Mouse (Mus musculus) liver, embryonic 11.5 days (tissue): Measurements from ENCODE around the gene BC048507. TPM values are rescaled to one million over a fixed set of nuclear protein-coding genes. Genes with fewer than 3 reads are reported as not detected.
"Not testable (repeated sequence)": the region's sequence is repeated elsewhere in the genome, so short reads cannot be mapped to it uniquely, and the experiment has no call there.

Experiments used
- ATAC-seq: fragments of 200-750 bp; cut with Nextera tagmentation; replicated peaks from 2 replicates; pipeline ENCODE4 v1.8.0; 2017; ENCODE audit warnings: moderate number of reproducible peaks, mild to moderate bottlenecking, moderate TSS enrichment, moderate library complexity; ENCODE audit not compliant: low FRiP score
- DNase-seq: peaks from one replicate; pipeline ENCODE4 v3.0.0-alpha.2; 2017; ENCODE audit warnings: low spot score
- H3K27ac ChIP-seq: fragments of 300-500 bp; sonication (generic); 2 replicates; pipeline ENCODE4 v1.5.1; 2014; ENCODE audit warnings: mild to moderate bottlenecking, low read depth, low read length, control low read depth
- H3K27me3 ChIP-seq: fragments of 300-500 bp; sonication (generic); replicated peaks from 2 replicates; pipeline ENCODE4 v1.6.1; 2014; ENCODE audit warnings: low read length, mixed read lengths; ENCODE audit not compliant: control insufficient read depth, insufficient read depth
- H3K36me3 ChIP-seq: fragments of 300-500 bp; sonication (generic); 2 replicates; pipeline ENCODE4 v1.6.1; 2014; ENCODE audit warnings: mild to moderate bottlenecking, low read length, moderate library complexity, mixed read lengths; ENCODE audit not compliant: control insufficient read depth, insufficient read depth
- H3K4me1 ChIP-seq: fragments of 300-500 bp; sonication (generic); replicated peaks from 2 replicates; pipeline ENCODE4 v1.6.1; 2014; ENCODE audit warnings: low read length, mixed read lengths; ENCODE audit not compliant: control insufficient read depth, insufficient read depth
- H3K4me2 ChIP-seq: fragments of 300-500 bp; sonication (generic); 2 replicates; pipeline ENCODE4 v1.6.1; 2014; ENCODE audit warnings: mild to moderate bottlenecking, control low read depth, moderate library complexity
- H3K4me3 ChIP-seq: fragments of 300-500 bp; sonication (generic); 2 replicates; pipeline ENCODE4 v1.5.1; 2014; ENCODE audit warnings: low read depth, low read length, control low read depth
- H3K9ac ChIP-seq: fragments of 300-500 bp; sonication (generic); 2 replicates; pipeline ENCODE4 v1.6.1; 2014; ENCODE audit warnings: low read depth, low read length, control low read depth
- H3K9me3 ChIP-seq: fragments of 300-500 bp; sonication (generic); 2 replicates; pipeline ENCODE4 v1.6.1; 2016; ENCODE audit warnings: low read length, inconsistent platforms, mixed read lengths; ENCODE audit not compliant: control insufficient read depth
- WGBS: fragments of 180-500 bp; shearing (Covaris S2); extraction: QIAGEN DNeasy Blood & Tissue Kit; methylation state at CpG from one replicate; pipeline ENCODE4 v1.1.7; 2014; 5-methylcytosine and 5-hydroxymethylcytosine counted together
- polyA plus RNA-seq: library from polyadenylated mRNA; unstranded; fragments of >200 nt; fragmentation: Nextera tagmentation; extraction: Ambion mirVana; gene quantifications from 2 replicates; pipeline ENCODE4 v1.2.1, GENCODE M21; 2014

Gene BC048507
- polyA plus RNA-seq, 1 experiment from 2014 or later = not detected

DNA sequence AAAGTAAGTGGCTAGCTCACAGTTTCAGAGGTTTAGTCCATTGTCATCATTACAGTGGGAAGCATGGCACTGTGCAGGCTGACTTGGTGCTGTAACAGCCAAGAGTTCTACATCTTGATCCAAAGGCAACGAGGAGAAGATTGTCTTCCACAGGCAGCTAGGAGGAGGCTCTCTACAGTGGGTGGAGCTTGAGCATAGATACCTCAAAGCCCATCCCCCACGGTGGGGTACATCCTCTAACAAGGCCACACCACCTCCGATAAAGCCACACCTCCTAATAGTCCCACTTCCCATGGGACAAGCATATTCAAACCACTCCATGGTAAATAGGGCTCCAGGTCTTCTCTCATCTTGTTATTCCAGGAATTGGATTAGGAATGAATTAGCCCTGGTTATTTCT lies 12.8 kb upstream of the BC048507 start:
- no peak for ATAC-seq
- DNase-seq = no peak

GRCm38 (mm10) chr13:67853130-67853529 lies 10.0 kb upstream of the BC048507 start:
- H3K4me2 ChIP-seq = no peak overlapping the region
- no peaks in the 10 kb centered on the region for H3K36me3 ChIP-seq
- no peaks in the 10 kb centered on the region for H3K4me1 ChIP-seq
- no peaks in the 10 kb centered on the region for H3K27me3 ChIP-seq
- ATAC-seq (no peak), DNase-seq (no peak)
- 79% methylated on average over 6 of the region's 6 CpGs for WGBS
- H3K9me3 ChIP-seq = no peaks in the 10 kb centered on the region
- no peak overlapping the region for H3K4me3 ChIP-seq
- no peak overlapping the region for H3K9ac ChIP-seq
- no peak overlapping the region for H3K27ac ChIP-seq

More for the DNA sequence above, 12.8 kb upstream of the BC048507 start:
- WGBS = 71% methylated on average over 3 of the region's 3 CpGs
- Histone ChIP-seq H3K9ac (no peak overlapping the region), H3K27ac (no peak overlapping the region), H3K4me2 (no peak overlapping the region), H3K36me3 (no peaks in the 10 kb centered on the region), H3K4me3 (no peak overlapping the region), H3K4me1 (no peaks in the 10 kb centered on the region), H3K27me3 (no peaks in the 10 kb centered on the region), H3K9me3 (no peaks in the 10 kb centered on the region)

DNA sequence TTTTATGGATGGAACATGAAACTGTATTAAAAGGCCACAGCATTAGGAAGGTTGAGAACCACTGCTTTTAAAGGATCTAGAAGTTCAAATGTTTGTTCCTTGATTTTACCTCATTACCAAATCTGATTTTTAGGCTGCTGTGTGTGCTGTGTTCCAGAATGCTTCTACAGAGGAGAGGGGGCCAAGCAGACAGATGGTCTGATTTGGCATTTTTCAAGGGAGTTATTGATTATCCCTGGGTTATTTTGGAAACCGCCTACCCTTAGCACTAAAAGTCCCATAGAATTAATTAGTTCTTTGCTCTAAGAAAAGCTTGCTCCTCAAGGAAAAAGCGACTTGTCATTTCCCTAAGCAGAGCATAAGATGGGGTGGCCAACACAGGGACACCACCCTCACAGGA lies 9.1 kb upstream of the BC048507 start:
- Histone ChIP-seq H3K4me1 (no peaks in the 10 kb centered on the region), H3K36me3 (no peaks in the 10 kb centered on the region), H3K27ac (no peak overlapping the region), H3K27me3 (no peaks in the 10 kb centered on the region), H3K4me3 (no peak overlapping the region), H3K9ac (no peak overlapping the region), H3K4me2 (no peak overlapping the region), H3K9me3 (no peaks in the 10 kb centered on the region)
- no peak for DNase-seq
- no peak for ATAC-seq
- 78% methylated on average over 2 of the region's 2 CpGs for WGBS

- H3K9me3 ChIP-seq = no peaks in the 10 kb centered on the region
- H3K36me3 ChIP-seq = no peaks in the 10 kb centered on the region
- DNase-seq = no peak
- 29% methylated on average over 1 of the region's 1 CpGs for WGBS
- H3K27me3 ChIP-seq = no peaks in the 10 kb centered on the region
- ATAC-seq = no peak
- no peaks in the 10 kb centered on the region for H3K4me1 ChIP-seq
- H3K9ac ChIP-seq = no peak overlapping the region
- H3K4me2 ChIP-seq = no peak overlapping the region
- no peak overlapping the region for H3K4me3 ChIP-seq
- no peak overlapping the region for H3K27ac ChIP-seq
Observed at GRCm38 (mm10) chr13:67857317-67857716, 5.8 kb upstream of the BC048507 start.

DNA sequence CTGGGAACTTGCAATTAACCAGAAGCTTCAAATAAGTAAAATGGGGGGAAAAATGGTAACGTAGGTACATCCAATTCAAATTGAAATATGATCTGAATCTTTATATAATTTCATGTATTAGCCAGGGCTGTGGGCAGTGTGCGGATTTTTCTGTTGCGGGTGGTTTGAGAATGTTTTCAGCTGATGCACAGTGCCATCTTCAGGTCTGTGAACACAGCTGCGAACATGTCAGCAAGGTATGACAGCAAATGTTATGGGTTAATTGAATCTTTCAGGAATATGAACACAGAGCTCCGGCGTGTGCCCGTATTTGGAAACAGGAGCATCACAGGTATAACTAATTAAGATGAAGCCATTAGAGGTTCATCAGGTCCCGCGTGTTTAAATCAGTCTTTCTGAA lies 618 bp upstream of the BC048507 start:
- no peak overlapping the region for H3K4me3 ChIP-seq
- H3K9ac ChIP-seq = no peak overlapping the region
- no peak overlapping the region for H3K4me2 ChIP-seq
- no peaks in the 10 kb centered on the region for H3K9me3 ChIP-seq
- no peaks in the 10 kb centered on the region for H3K36me3 ChIP-seq
- no peaks in the 10 kb centered on the region for H3K27me3 ChIP-seq
- 82% methylated on average over 9 of the region's 9 CpGs for WGBS
- H3K4me1 ChIP-seq = no peaks in the 10 kb centered on the region
- DNase-seq = no peak
- H3K27ac ChIP-seq = no peak overlapping the region
- ATAC-seq = no peak

- H3K9me3 ChIP-seq = no peaks in the 10 kb centered on the region
- no peaks in the 10 kb centered on the region for H3K4me1 ChIP-seq
- no peak for DNase-seq
- no peak for ATAC-seq
- H3K9ac ChIP-seq = no peak overlapping the region
- WGBS = 60% methylated on average over 5 of the region's 5 CpGs
- no peaks in the 10 kb centered on the region for H3K27me3 ChIP-seq
- no peak overlapping the region for H3K27ac ChIP-seq
- H3K4me2 ChIP-seq = no peak overlapping the region
- no peak overlapping the region for H3K4me3 ChIP-seq
- H3K36me3 ChIP-seq = no peaks in the 10 kb centered on the region
Observed at GRCm38 (mm10) chr13:67864764-67865350, 1.7 kb downstream of the BC048507 start.

GRCm38 (mm10) chr13:67867899-67868298 lies 4.8 kb downstream of the BC048507 start:
- DNase-seq = no peak
- Histone ChIP-seq H3K4me2 (no peak overlapping the region), H3K4me3 (no peak overlapping the region), H3K9me3 (no peaks in the 10 kb centered on the region), H3K27ac (no peak overlapping the region), H3K36me3 (no peaks in the 10 kb centered on the region), H3K27me3 (no peaks in the 10 kb centered on the region), H3K4me1 (no peaks in the 10 kb centered on the region), H3K9ac (no peak overlapping the region)
- 34% methylated on average over 3 of the region's 3 CpGs for WGBS
- ATAC-seq = no peak

GRCm38 (mm10) chr13:67876049-67876698 lies 13.0 kb downstream of the BC048507 start:
- not testable (repeated sequence) for H3K4me1 ChIP-seq, H3K4me3 ChIP-seq, H3K9ac ChIP-seq, ATAC-seq, H3K36me3 ChIP-seq, H3K9me3 ChIP-seq, H3K27ac ChIP-seq, DNase-seq, H3K27me3 ChIP-seq
- WGBS = 39% methylated on average over 6 of the region's 12 CpGs
- peak overlapping the region; percentile 23; the same call in 1 of the 2 replicates for H3K4me2 ChIP-seq

GRCm38 (mm10) chr13:67876699-67877254 lies 13.7 kb downstream of the BC048507 start:
- H3K4me2 ChIP-seq = no peak overlapping the region
- no peaks in the 10 kb centered on the region for H3K36me3 ChIP-seq
- H3K4me1 ChIP-seq = no peaks in the 10 kb centered on the region
- H3K27ac ChIP-seq = no peak overlapping the region
- WGBS = 53% methylated on average over 6 of the region's 7 CpGs
- H3K4me3 ChIP-seq = no peak overlapping the region
- no peaks in the 10 kb centered on the region for H3K27me3 ChIP-seq
- no peak overlapping the region for H3K9ac ChIP-seq
- DNase-seq = no peak
- H3K9me3 ChIP-seq = no peaks in the 10 kb centered on the region
- ATAC-seq = no peak
